Mouse (Mus musculus) liver, embryonic 16.5 days (tissue): Measurements from ENCODE around the gene Qsox1. TPM values are rescaled to one million over a fixed set of nuclear protein-coding genes. Genes with fewer than 3 reads are reported as not detected.

Source experiments
- polyA plus RNA-seq: library from polyadenylated mRNA; unstranded; fragments of >200 nt; fragmentation: Nextera tagmentation; extraction: Ambion mirVana; gene quantifications from 2 replicates; pipeline ENCODE4 v1.2.1, GENCODE M21; 2015

Gene Qsox1
- polyA plus RNA-seq, 1 experiment from 2014 or later, result 51.2 TPM

Other genes starting within 250 kb of the Qsox1 start
- gene Lhx4, start 61.2 kb downstream of the Qsox1 start, polyA plus RNA-seq, result not detected in 2 replicates
- gene Cep350, start 160.4 kb upstream of the Qsox1 start, polyA plus RNA-seq, result 4.1 and 4.4 TPM in 2 replicates
- gene Tor1aip2, start 222.5 kb upstream of the Qsox1 start, polyA plus RNA-seq, result 51.8 and 53.9 TPM in 2 replicates
- 18.6 and 19.1 TPM in 2 replicates for gene Tor1aip1, start 223.6 kb upstream of the Qsox1 start, polyA plus RNA-seq